In the genomic region with DNA sequence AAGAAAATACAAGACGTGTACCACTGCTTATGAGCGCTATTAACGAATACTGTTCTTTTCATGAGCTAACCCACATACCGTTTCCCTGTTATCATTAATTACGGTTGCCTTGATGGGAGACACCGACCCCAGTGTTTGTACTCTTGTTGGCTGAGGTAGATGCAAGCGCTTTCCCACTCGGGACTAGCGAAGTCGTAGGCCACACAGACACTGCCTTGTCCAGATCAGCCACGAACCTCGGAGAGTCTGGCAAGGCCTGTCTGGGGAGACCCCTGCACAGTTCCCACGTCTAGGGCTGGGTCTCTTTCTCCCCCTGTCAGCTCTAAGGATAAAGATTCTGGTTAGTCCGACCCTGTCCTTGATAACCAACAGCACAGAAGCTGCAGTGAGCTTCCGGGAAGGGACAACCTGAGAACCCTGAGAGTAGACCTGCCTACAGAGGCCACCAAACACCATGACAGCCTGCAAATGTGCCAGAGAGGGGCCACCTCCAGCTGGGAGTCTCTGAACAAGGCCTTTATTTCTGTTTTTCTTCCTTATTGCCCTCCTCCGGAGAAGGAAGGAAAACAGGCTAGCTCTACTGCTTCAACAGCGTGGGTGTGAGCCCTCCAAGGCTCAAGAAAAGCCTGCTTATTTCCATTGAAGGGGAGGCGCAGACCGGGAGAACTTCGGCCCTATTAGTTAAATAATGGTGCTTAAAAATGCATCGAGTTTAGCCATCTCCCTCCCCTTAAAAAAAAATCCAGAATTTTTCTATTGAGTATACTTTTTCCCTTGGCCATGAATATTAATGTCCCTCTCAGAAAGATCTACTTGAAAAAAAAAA, we compare ENCODE assay signal across 14 mouse cellular contexts.
DNase-seq lines count a peak whose midpoint lies in the region; ATAC-seq and TF ChIP-seq lines count a peak whose summit lies in the region.
"Had no signal": no experiment of that assay in that cellular context is flagged by ENCODE, and none has a peak within 500 bp of the region (broad histone marks: within the 10 kb centered on the region; RNA-seq: fewer than 3 reads in every experiment).

No protein-coding gene starts in this region.

- no peak for TF ChIP-seq CTCF in brain, embryonic 14.5 days (IDR thresholded peaks at IDR 0.05; ENCODE audit: borderline replicate concordance, extremely low read depth, insufficient read depth, insufficient read length)
- no peak for TF ChIP-seq CTCF in hindbrain, postnatal 0 days (IDR thresholded peaks at IDR 0.05; ENCODE audit: low read depth)

- peak overlapping the region; percentile 44 for H3K4me2 ChIP-seq in forebrain, embryonic 15.5 days (replicated peaks)
- peak overlapping the region; percentile 46; the same call in 1 of the 2 replicates for H3K4me2 ChIP-seq in hindbrain, postnatal 0 days (ENCODE audit: low read depth, low read length)
- peak overlapping the region; percentile 51 for H3K4me2 ChIP-seq in midbrain, embryonic 15.5 days
- H3K4me2 ChIP-seq in kidney, embryonic 15.5 days: no peak overlapping the region
- no peak overlapping the region for H3K4me2 ChIP-seq in kidney, embryonic 16.5 days (replicated peaks; ENCODE audit: low read depth, low read length)
- H3K4me2 ChIP-seq: embryonic facial prominence, embryonic 15.5 days; liver, embryonic 13.5 days had no signal

- no peaks in the 10 kb centered on the region for H3K27me3 ChIP-seq in forebrain, embryonic 15.5 days
- no peaks in the 10 kb centered on the region for H3K27me3 ChIP-seq in hindbrain, postnatal 0 days (ENCODE audit: insufficient read depth, low read length)
- H3K27me3 ChIP-seq in midbrain, embryonic 15.5 days (replicated peaks): no peaks in the 10 kb centered on the region
- peaks cover 34% of the 10 kb centered on the region; the same call in 1 of the 2 replicates for H3K27me3 ChIP-seq in kidney, embryonic 15.5 days
- no peaks in the 10 kb centered on the region for H3K27me3 ChIP-seq in kidney, embryonic 16.5 days (ENCODE audit: insufficient read depth, low read length)
- H3K27me3 ChIP-seq: embryonic facial prominence, embryonic 15.5 days; liver, embryonic 13.5 days had no signal

- 15% methylated on average over 21 of the region's 21 CpGs for WGBS in forebrain, embryonic 15.5 days
- WGBS in hindbrain, postnatal 0 days: 47% methylated on average over 21 of the region's 21 CpGs
- 42% methylated on average over 21 of the region's 21 CpGs for WGBS in midbrain, embryonic 15.5 days
- WGBS in kidney, embryonic 15.5 days: 57% methylated on average over 21 of the region's 21 CpGs
- WGBS in kidney, embryonic 16.5 days: 59% methylated on average over 21 of the region's 21 CpGs

- H3K27ac ChIP-seq in forebrain, embryonic 15.5 days (replicated peaks): peak overlapping the region; percentile 94
- H3K27ac ChIP-seq in hindbrain, postnatal 0 days: peak overlapping the region; percentile 59; the same call in 1 of the 2 replicates
- H3K27ac ChIP-seq in midbrain, embryonic 15.5 days: peak overlapping the region; percentile 88
- no peak overlapping the region for H3K27ac ChIP-seq in kidney, embryonic 15.5 days
- no peak overlapping the region for H3K27ac ChIP-seq in kidney, embryonic 16.5 days (ENCODE audit: low read length)
- H3K27ac ChIP-seq: embryonic facial prominence, embryonic 15.5 days; liver, embryonic 13.5 days had no signal

- peak; percentile 89 for DNase-seq in brain, embryonic 14.5 days (ENCODE audit: low read depth)
- DNase-seq in hindbrain, postnatal 0 days (ENCODE audit: low spot score): peak; percentile 22
- no peak for DNase-seq in natural killer cell, adult 2 months (ENCODE audit: low spot score in 2 of 2)
- no peak for DNase-seq in right cerebral cortex, postnatal 36 days (ENCODE audit: low spot score in 2 of 2)
- DNase-seq: adrenal gland, postnatal 25 days; kidney, postnatal 36 days; liver, embryonic 13.5 days; lung, postnatal 10 days had no signal

- H3K4me3 ChIP-seq in forebrain, embryonic 15.5 days: 0 out of 2 replicates have a peak overlapping the region, but pooled peaks have one; percentile 9
- H3K4me3 ChIP-seq in hindbrain, postnatal 0 days (ENCODE audit: low read length): no peak overlapping the region
- H3K4me3 ChIP-seq in midbrain, embryonic 15.5 days: no peak overlapping the region
- H3K4me3 ChIP-seq in kidney, embryonic 15.5 days (replicated peaks): no peak overlapping the region
- H3K4me3 ChIP-seq in kidney, embryonic 16.5 days (ENCODE audit: low read length): no peak overlapping the region
- H3K4me3 ChIP-seq: embryonic facial prominence, embryonic 15.5 days; liver, embryonic 13.5 days had no signal

- peak overlapping the region; percentile 43 for H3K9ac ChIP-seq in forebrain, embryonic 15.5 days (replicated peaks)
- no peak overlapping the region; the same call in 1 of the 2 replicates for H3K9ac ChIP-seq in hindbrain, postnatal 0 days (replicated peaks; ENCODE audit: low read length)
- H3K9ac ChIP-seq in midbrain, embryonic 15.5 days: peak overlapping the region; percentile 4; the same call in 1 of the 2 replicates
- no peak overlapping the region for H3K9ac ChIP-seq in kidney, embryonic 15.5 days
- H3K9ac ChIP-seq in kidney, embryonic 16.5 days (replicated peaks; ENCODE audit: low read length): no peak overlapping the region
- H3K9ac ChIP-seq: embryonic facial prominence, embryonic 15.5 days; liver, embryonic 13.5 days had no signal

- H3K4me1 ChIP-seq in forebrain, embryonic 15.5 days: peaks cover 44% of the 10 kb centered on the region
- peaks cover 9% of the 10 kb centered on the region; the same call in 1 of the 2 replicates for H3K4me1 ChIP-seq in hindbrain, postnatal 0 days (ENCODE audit: insufficient read depth, low read length)
- peaks cover 40% of the 10 kb centered on the region for H3K4me1 ChIP-seq in midbrain, embryonic 15.5 days
- peaks cover 8% of the 10 kb centered on the region for H3K4me1 ChIP-seq in kidney, embryonic 15.5 days
- no peaks in the 10 kb centered on the region for H3K4me1 ChIP-seq in kidney, embryonic 16.5 days (ENCODE audit: insufficient read depth, low read length)
- H3K4me1 ChIP-seq: embryonic facial prominence, embryonic 15.5 days; liver, embryonic 13.5 days had no signal

- H3K9me3 ChIP-seq in forebrain, embryonic 15.5 days: no peaks in the 10 kb centered on the region
- no peaks in the 10 kb centered on the region for H3K9me3 ChIP-seq in hindbrain, postnatal 0 days (ENCODE audit: low read length)
- no peaks in the 10 kb centered on the region for H3K9me3 ChIP-seq in midbrain, embryonic 15.5 days
- no peaks in the 10 kb centered on the region for H3K9me3 ChIP-seq in kidney, embryonic 15.5 days (replicated peaks)
- H3K9me3 ChIP-seq in kidney, embryonic 16.5 days (ENCODE audit: low read length): no peaks in the 10 kb centered on the region
- H3K9me3 ChIP-seq: embryonic facial prominence, embryonic 15.5 days; liver, embryonic 13.5 days had no signal

- no peaks in the 10 kb centered on the region for H3K36me3 ChIP-seq in forebrain, embryonic 15.5 days
- no peaks in the 10 kb centered on the region for H3K36me3 ChIP-seq in hindbrain, postnatal 0 days (ENCODE audit: insufficient read depth, low read length)
- no peaks in the 10 kb centered on the region for H3K36me3 ChIP-seq in midbrain, embryonic 15.5 days (replicated peaks)
- no peaks in the 10 kb centered on the region for H3K36me3 ChIP-seq in kidney, embryonic 15.5 days
- H3K36me3 ChIP-seq in kidney, embryonic 16.5 days (ENCODE audit: insufficient read depth, low read length): no peaks in the 10 kb centered on the region
- H3K36me3 ChIP-seq: embryonic facial prominence, embryonic 15.5 days; G1E; liver, embryonic 13.5 days had no signal

- peak; percentile 36; the same call in 1 of the 2 replicates for ATAC-seq in forebrain, embryonic 15.5 days (replicated peaks)
- ATAC-seq in hindbrain, postnatal 0 days: no peak
- no peak for ATAC-seq in midbrain, embryonic 15.5 days (replicated peaks)
- no peak for ATAC-seq in kidney, embryonic 15.5 days (replicated peaks; ENCODE audit: low FRiP score)
- ATAC-seq in kidney, embryonic 16.5 days (ENCODE audit: low FRiP score, low TSS enrichment): no peak

- no peak for TF ChIP-seq POLR2A in brain, embryonic 14.5 days (IDR thresholded peaks at IDR 0.05; ENCODE audit: borderline replicate concordance, extremely low read depth, insufficient read depth, insufficient read length, poor library complexity, severe bottlenecking)

Comparison
In these comparisons a context has a peak if more than half of its experiments do, and no peak if none do; other contexts are left out.
1. DNase-seq: peak in brain, embryonic 14.5 days (single experiment) and hindbrain, postnatal 0 days (single experiment); none in natural killer cell, adult 2 months (0 of 2) and right cerebral cortex, postnatal 36 days (0 of 2).
2. H3K27ac ChIP-seq: peak in forebrain, embryonic 15.5 days (single experiment), hindbrain, postnatal 0 days (single experiment) and midbrain, embryonic 15.5 days (single experiment); none in kidney, embryonic 15.5 days (single experiment) and kidney, embryonic 16.5 days (single experiment).
3. H3K4me2 ChIP-seq: peak in forebrain, embryonic 15.5 days (single experiment), hindbrain, postnatal 0 days (single experiment) and midbrain, embryonic 15.5 days (single experiment); none in kidney, embryonic 15.5 days (single experiment) and kidney, embryonic 16.5 days (single experiment).
4. H3K9ac ChIP-seq: peak in forebrain, embryonic 15.5 days (single experiment) and midbrain, embryonic 15.5 days (single experiment); none in hindbrain, postnatal 0 days (single experiment), kidney, embryonic 15.5 days (single experiment) and kidney, embryonic 16.5 days (single experiment).